Mouse (Mus musculus): ENCODE results near the gene Pld3. TPM values are rescaled to one million over a fixed set of nuclear protein-coding genes. Genes with fewer than 3 reads are reported as not detected.

Gene Pld3
- polyA plus RNA-seq, 1 experiment from 2014 or later: 168 TPM

DNA sequence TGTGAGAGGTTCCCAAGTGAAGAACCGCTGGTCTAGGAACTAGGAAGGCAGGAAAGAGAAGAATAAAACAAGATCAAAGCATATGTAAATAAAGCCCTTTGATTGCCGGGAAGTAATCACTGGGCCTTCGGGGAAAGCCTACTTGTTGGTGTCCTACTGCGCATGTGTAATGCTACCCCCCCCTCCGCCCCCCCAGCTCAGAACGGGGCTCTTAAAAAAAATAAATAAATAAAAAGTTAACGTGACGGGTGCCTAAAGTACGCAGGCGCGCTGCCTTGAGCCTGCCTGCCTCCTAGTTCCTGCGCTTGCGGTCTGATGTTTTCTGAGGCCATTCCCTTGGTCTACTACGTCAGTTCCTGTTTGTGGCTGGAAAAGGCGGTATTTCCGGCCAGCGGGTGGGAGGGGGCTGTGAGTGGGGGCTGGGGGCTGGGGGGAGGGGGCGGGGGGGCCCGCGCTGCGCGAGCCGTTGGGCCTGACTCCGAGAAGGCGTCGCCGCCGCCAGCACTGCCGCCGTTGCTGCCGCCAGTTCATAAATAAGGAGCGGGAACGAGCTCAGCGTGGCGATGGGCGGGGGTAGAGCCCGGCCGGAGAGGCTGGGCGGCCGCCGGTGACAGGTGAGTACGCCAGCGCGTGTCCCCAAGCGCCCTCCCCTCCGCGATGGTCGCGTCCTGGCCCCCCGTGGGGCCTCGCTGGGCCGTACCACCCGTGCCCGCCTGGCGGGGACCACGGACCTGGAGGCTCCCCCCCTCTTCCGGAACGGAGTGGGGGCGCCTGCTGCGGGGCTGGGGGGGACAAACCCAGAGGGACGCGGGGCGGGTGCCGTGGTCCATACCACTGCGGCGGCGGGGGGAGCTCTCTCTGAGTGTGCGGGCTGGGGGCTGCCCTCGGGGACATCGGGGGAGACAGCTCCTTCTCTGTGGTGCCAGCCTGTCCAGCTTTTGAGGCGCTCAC is 38.5 kb upstream of the Pld3 start, which contains the start of gene Akt2:
Akt2 (plus strand) TSS at position 287 of the 951 bp plus-strand sequence.
- Histone ChIP-seq H3K27ac (ENCODE audit: low read depth, low read length) (peak within 1 kb of the TSS; percentile 99), H3K27me3 (ENCODE audit: control insufficient read depth, insufficient read depth, low read length) (no peaks in the 10 kb centered on the region), H3K9me3 (ENCODE audit: control insufficient read depth, low read length) (no peaks in the 10 kb centered on the region), H3K4me2 (ENCODE audit: low read depth, low read length) (peak within 1 kb of the TSS; percentile 53), H3K4me1 (ENCODE audit: control insufficient read depth, insufficient read depth, low read length) (peaks cover 11% of the 10 kb centered on the region), H3K9ac (replicated peaks; ENCODE audit: low read depth, low read length) (peak within 1 kb of the TSS; percentile 84), H3K4me3 (ENCODE audit: low read depth, low read length) (peak within 1 kb of the TSS; percentile 58), H3K36me3 (ENCODE audit: control insufficient read depth, insufficient read depth, low read length) (no peaks in the 10 kb centered on the region)
- WGBS: 0% methylated on average over 50 of the region's 71 CpGs
- peak; percentile 94 for ATAC-seq (ENCODE audit: low read depth)

DNA sequence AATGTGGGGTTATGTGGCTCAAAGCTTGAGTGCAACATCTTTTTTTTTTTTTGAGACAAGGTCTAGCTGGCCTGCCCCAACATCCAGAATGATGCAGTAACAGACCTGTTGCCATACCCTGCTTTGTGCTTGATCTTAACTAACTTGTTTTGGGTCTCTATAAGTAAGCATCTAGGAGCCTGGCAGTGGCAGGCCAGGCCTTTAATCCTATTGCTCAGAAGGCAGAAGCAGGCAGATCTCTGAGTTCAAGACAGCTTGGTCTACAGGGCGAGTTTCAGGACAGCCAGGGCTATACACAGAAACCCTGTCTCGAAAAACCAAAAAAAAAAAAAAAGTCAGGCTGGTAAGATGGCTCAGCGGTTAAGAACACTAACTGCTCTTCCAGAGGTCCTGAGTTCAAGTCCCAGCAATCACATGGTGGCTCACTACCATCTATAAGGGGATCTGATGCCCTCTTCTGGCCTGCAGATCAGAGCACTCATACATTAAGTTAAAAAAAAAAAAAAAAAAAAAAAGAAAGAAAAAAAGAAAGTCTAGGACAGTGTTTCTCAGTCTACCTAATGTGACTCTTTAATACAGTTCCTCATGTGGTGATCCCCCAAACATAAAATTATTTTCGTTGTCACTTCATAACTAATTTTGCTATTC is 37.7 kb upstream of the Pld3 start:
- H3K36me3 ChIP-seq (ENCODE audit: control insufficient read depth, insufficient read depth, low read length): no peaks in the 10 kb centered on the region
- 62% methylated on average over 4 of the region's 4 CpGs for WGBS
- H3K4me2 ChIP-seq (ENCODE audit: low read depth, low read length): peak overlapping the region; percentile 51
- ATAC-seq (ENCODE audit: low read depth): no peak
- H3K9ac ChIP-seq (replicated peaks; ENCODE audit: low read depth, low read length): peak overlapping the region; percentile 34; the same call in 1 of the 2 replicates
- no peaks in the 10 kb centered on the region for H3K27me3 ChIP-seq (ENCODE audit: control insufficient read depth, insufficient read depth, low read length)
- H3K4me1 ChIP-seq (ENCODE audit: control insufficient read depth, insufficient read depth, low read length): peaks cover 11% of the 10 kb centered on the region
- H3K4me3 ChIP-seq (ENCODE audit: low read depth, low read length): peak overlapping the region; percentile 58
- H3K9me3 ChIP-seq (ENCODE audit: control insufficient read depth, low read length): no peaks in the 10 kb centered on the region
- peak overlapping the region; percentile 99; the same call in 1 of the 2 replicates for H3K27ac ChIP-seq (ENCODE audit: low read depth, low read length)

DNA sequence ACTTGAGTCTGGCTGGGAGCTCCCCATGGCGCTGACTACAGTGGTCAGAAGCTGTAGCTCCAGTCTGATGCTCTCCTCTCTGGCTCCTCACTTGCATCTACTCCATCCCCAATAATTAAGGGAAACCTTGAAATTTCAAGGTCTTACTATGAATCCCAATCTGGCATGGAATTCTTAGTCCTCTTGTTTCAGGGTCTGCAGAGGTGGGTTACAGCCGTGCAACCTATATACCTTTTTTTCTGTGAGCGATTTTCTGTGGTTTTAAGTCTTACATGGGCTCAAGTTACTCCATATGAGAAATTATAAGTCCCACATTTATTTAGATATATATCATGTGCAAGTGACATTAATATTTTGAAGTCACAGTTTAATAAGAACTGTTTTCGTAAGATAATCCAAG is 37.1 kb upstream of the Pld3 start:
- WGBS: 94% methylated on average over 4 of the region's 4 CpGs

DNA sequence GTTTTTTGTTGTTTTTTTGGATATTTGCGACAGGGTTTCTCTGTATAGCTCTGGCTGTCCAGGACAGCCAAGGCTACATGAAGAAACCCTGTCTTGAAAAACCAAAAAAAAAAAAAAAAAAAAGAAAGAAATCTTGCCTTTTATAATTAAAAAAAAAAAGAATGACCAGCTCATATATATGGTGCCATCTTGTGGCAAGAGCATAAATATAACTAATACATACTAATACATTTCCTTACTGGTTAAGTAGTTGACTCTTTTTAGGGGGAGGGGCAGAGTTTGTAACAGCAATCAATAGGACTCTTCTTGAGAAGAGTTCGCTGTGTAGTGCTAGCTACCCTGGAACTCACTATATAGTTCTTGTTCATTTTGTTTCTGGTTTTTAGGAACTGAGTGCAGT is 34.7 kb upstream of the Pld3 start:
- ATAC-seq (ENCODE audit: low read depth): no peak
- no peak overlapping the region for H3K4me3 ChIP-seq (ENCODE audit: low read depth, low read length)
- H3K4me2 ChIP-seq (ENCODE audit: low read depth, low read length): no peak overlapping the region
- H3K9ac ChIP-seq (replicated peaks; ENCODE audit: low read depth, low read length): no peak overlapping the region
- no peak overlapping the region for H3K27ac ChIP-seq (ENCODE audit: low read depth, low read length)
- 88% methylated on average over 2 of the region's 2 CpGs for WGBS
- H3K4me1 ChIP-seq (ENCODE audit: control insufficient read depth, insufficient read depth, low read length): peaks cover 3% of the 10 kb centered on the region
- H3K9me3 ChIP-seq (ENCODE audit: control insufficient read depth, low read length): no peaks in the 10 kb centered on the region
- no peaks in the 10 kb centered on the region for H3K27me3 ChIP-seq (ENCODE audit: control insufficient read depth, insufficient read depth, low read length)
- H3K36me3 ChIP-seq (ENCODE audit: control insufficient read depth, insufficient read depth, low read length): peaks cover 7% of the 10 kb centered on the region; the same call in 1 of the 2 replicates

More for the DNA sequence above, 37.1 kb upstream of the Pld3 start:
- Histone ChIP-seq H3K27me3 (ENCODE audit: control insufficient read depth, insufficient read depth, low read length) (no peaks in the 10 kb centered on the region), H3K4me3 (ENCODE audit: low read depth, low read length) (no peak overlapping the region), H3K36me3 (ENCODE audit: control insufficient read depth, insufficient read depth, low read length) (peaks cover 4% of the 10 kb centered on the region; the same call in 1 of the 2 replicates), H3K4me2 (ENCODE audit: low read depth, low read length) (no peak overlapping the region), H3K9ac (replicated peaks; ENCODE audit: low read depth, low read length) (no peak overlapping the region), H3K4me1 (ENCODE audit: control insufficient read depth, insufficient read depth, low read length) (peaks cover 11% of the 10 kb centered on the region), H3K27ac (ENCODE audit: low read depth, low read length) (no peak overlapping the region), H3K9me3 (ENCODE audit: control insufficient read depth, low read length) (no peaks in the 10 kb centered on the region)
- ATAC-seq (ENCODE audit: low read depth): no peak

DNA sequence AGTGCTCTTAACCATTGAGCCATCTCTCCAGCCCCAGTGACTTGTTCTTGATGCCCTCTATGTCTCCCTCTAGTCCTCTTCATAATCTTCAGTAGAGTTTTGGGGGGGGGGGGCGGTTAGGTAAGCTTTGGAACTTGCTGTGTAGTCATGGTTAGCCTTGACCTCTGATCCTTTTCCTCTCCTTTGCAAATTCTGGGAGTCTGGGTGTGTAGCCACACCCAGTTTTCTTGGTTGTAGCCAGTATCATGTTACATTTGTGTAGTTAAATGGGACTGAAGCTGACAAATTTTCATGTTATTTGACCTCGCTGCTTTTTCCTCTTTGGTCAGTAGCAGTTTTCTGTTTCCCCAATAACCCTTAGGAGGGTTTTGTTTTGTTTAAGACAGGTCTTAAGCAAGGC is 33.8 kb upstream of the Pld3 start:
- Histone ChIP-seq H3K4me1 (ENCODE audit: control insufficient read depth, insufficient read depth, low read length) (no peaks in the 10 kb centered on the region), H3K9ac (replicated peaks; ENCODE audit: low read depth, low read length) (no peak overlapping the region), H3K27ac (ENCODE audit: low read depth, low read length) (no peak overlapping the region), H3K27me3 (ENCODE audit: control insufficient read depth, insufficient read depth, low read length) (no peaks in the 10 kb centered on the region), H3K4me3 (ENCODE audit: low read depth, low read length) (no peak overlapping the region), H3K4me2 (ENCODE audit: low read depth, low read length) (no peak overlapping the region), H3K36me3 (ENCODE audit: control insufficient read depth, insufficient read depth, low read length) (peaks cover 7% of the 10 kb centered on the region), H3K9me3 (ENCODE audit: control insufficient read depth, low read length) (no peaks in the 10 kb centered on the region)
- 89% methylated on average over 2 of the region's 2 CpGs for WGBS
- no peak for ATAC-seq (ENCODE audit: low read depth)

DNA sequence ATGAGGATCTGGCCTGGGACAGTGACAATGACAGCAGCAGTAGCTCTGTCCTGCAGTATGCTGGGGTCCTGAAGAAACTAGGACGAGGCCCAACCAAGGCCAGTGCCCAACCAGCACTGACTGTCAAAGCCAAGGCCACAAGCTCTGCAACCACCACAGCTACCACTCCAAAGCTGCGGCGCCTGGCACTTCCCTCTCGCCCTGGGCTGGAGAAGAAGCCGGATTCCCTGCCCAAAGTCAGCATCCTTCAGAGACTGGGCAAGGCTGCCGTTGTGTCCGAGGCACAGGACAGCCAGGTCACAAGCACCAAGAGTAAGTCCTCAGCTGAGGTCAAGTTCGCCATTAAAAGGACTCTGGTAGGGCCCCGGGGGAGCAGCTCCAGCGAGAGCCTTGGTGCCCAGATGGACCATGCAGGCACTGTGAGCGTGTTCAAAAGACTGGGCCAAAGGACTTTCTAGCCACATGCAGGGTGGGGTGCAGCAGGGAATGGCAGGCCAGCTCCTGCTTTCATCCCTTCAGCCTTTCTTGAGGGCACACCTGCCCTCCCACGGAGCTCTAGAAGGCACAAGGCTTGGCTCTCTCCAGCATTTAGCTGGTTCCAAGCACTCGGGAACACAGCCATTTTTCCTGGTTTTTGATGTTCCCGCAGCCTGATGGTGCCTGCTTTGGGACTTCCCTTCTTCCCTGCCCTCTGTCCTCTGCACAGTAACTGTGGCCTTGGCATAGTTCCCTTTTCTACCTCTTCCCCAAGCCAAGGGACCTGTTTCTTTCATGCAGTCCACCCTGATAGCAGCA is 27.6 kb upstream of the Pld3 start:
- Histone ChIP-seq H3K4me2 (ENCODE audit: low read depth, low read length) (no peak overlapping the region), H3K27ac (ENCODE audit: low read depth, low read length) (no peak overlapping the region), H3K4me3 (ENCODE audit: low read depth, low read length) (no peak overlapping the region), H3K4me1 (ENCODE audit: control insufficient read depth, insufficient read depth, low read length) (no peaks in the 10 kb centered on the region), H3K36me3 (ENCODE audit: control insufficient read depth, insufficient read depth, low read length) (peaks cover 46% of the 10 kb centered on the region), H3K27me3 (ENCODE audit: control insufficient read depth, insufficient read depth, low read length) (no peaks in the 10 kb centered on the region), H3K9ac (replicated peaks; ENCODE audit: low read depth, low read length) (no peak overlapping the region), H3K9me3 (ENCODE audit: control insufficient read depth, low read length) (no peaks in the 10 kb centered on the region)
- 89% methylated on average over 14 of the region's 14 CpGs for WGBS
- no peak for ATAC-seq (ENCODE audit: low read depth)

DNA sequence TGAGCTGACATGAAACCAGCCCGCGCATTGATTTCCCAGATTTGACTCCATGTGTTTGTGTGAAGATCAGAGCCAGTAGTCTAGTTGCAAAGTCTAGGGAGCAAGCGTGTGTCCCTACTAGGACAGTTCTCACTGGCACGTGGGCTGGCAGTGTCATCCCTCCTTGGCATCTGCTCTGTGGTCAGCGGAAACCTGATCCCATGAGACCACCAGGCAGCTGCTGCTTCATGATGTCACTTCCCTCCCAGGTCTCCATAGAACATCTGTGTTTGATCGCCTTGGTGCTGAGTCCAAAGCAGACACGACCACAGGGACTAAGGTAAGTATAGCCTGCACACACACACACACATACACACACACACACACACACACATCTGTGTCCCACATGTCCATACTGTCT is 25.4 kb upstream of the Pld3 start:
- 86% methylated on average over 7 of the region's 7 CpGs for WGBS
- no peaks in the 10 kb centered on the region for H3K4me1 ChIP-seq (ENCODE audit: control insufficient read depth, insufficient read depth, low read length)
- H3K36me3 ChIP-seq (ENCODE audit: control insufficient read depth, insufficient read depth, low read length): peaks cover 46% of the 10 kb centered on the region
- no peak overlapping the region for H3K4me3 ChIP-seq (ENCODE audit: low read depth, low read length)
- no peak overlapping the region for H3K4me2 ChIP-seq (ENCODE audit: low read depth, low read length)
- H3K27me3 ChIP-seq (ENCODE audit: control insufficient read depth, insufficient read depth, low read length): no peaks in the 10 kb centered on the region
- ATAC-seq (ENCODE audit: low read depth): no peak
- no peaks in the 10 kb centered on the region for H3K9me3 ChIP-seq (ENCODE audit: control insufficient read depth, low read length)
- no peak overlapping the region for H3K9ac ChIP-seq (replicated peaks; ENCODE audit: low read depth, low read length)
- no peak overlapping the region for H3K27ac ChIP-seq (ENCODE audit: low read depth, low read length)

DNA sequence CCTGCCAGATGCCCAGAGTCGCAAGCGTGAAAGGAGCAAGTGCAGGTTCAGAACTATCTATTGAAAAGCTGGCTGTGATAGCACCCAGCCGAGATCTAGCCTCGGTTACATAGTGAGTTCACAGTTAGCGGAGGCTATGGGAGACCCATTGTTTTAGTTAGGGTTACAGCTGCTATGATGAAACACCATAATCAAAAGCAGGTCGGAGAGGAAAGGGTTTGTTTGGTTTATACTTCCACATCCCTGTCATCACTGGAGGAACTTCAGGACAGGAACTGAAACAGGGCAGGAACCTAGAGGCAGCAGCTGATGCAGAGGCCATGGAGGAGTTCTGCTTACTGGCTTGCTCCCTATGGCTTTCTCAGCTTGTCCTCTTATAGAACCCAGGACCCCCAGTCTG is 24.6 kb upstream of the Pld3 start:
- no peak for ATAC-seq (ENCODE audit: low read depth)
- no peaks in the 10 kb centered on the region for H3K27me3 ChIP-seq (ENCODE audit: control insufficient read depth, insufficient read depth, low read length)
- 95% methylated on average over 6 of the region's 6 CpGs for WGBS

More for the DNA sequence above, 24.6 kb upstream of the Pld3 start:
- Histone ChIP-seq H3K27ac (ENCODE audit: low read depth, low read length) (no peak overlapping the region), H3K4me3 (ENCODE audit: low read depth, low read length) (no peak overlapping the region), H3K36me3 (ENCODE audit: control insufficient read depth, insufficient read depth, low read length) (peaks cover 48% of the 10 kb centered on the region), H3K4me1 (ENCODE audit: control insufficient read depth, insufficient read depth, low read length) (no peaks in the 10 kb centered on the region), H3K4me2 (ENCODE audit: low read depth, low read length) (no peak overlapping the region), H3K9me3 (ENCODE audit: control insufficient read depth, low read length) (no peaks in the 10 kb centered on the region), H3K9ac (replicated peaks; ENCODE audit: low read depth, low read length) (no peak overlapping the region)
